Mouse (Mus musculus) retina, adult 2 months (tissue): ENCODE data around the gene Hexim2.

Experiments
- DNase-seq: peaks from one replicate; pipeline ENCODE4 v3.0.0-alpha.2; 2012; ENCODE audit warnings: low read depth, low spot score

Gene Hexim2

DNA sequence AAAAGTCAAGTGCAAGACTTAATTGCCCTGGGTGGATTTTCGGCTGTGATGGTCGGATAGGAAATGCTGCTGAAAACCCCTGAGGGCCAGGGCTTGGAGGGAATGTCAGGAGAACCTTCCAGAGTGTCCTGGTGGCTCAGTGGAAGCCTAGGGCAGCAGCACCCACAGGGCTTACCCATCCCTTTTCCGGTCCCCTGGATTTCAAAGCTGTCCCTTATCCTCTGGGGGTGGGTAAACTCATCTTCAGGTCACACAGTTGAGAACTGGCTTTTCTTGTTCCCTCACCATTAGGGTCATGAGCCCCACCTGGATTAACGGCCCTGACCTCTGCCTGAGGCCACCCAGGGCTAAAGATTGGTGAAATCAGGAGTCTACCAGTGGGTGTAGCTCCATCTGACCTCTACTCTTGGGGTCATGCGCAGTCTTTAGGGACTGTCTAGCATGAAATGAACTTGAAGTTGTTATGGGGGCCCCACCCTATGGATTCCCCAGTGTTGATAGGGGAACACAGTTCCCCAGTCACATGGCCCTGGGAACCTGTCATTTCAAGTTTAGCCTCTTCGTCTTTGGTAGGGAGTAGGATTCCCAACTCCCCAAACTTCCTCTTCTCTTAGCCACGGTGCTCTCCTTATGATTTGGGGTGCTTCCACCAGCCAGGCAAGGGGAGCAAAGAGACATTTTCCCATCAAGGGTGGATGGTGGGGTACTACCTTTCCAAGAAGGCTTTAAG is 41.0 kb downstream of the Hexim2 start:
- DNase-seq = no peak

DNA sequence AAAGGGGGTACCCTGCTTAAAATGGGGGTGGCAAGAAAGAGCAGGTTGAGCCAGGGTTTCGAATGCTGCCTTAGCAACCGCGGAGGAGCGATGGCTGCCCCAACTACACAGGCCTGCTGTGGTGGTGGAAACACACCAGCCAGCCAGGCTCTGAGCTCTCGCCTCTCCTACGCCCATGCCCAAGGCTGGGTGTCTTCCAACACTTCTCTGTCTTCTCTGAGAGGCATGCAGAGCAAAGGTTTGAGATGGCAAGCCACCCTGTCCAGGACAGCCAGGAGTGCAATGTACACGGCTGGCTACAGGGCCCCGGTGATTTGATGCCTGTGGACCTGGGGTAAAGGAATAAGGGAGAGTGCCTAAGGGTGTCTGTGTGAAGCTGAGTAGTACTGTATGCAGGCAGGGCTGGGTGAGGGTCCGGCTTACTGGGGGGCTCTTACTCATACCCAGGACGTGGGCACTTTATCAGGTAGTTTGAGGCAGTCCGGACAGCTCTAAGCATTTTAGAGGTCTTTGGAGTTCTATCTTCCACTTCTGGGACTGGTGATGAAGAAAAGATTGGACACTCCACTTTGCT is 41.6 kb downstream of the Hexim2 start:
- no peak for DNase-seq

GRCm38 (mm10) chr11:103174411-103174832 is 42.2 kb downstream of the Hexim2 start:
- no peak for DNase-seq

DNA sequence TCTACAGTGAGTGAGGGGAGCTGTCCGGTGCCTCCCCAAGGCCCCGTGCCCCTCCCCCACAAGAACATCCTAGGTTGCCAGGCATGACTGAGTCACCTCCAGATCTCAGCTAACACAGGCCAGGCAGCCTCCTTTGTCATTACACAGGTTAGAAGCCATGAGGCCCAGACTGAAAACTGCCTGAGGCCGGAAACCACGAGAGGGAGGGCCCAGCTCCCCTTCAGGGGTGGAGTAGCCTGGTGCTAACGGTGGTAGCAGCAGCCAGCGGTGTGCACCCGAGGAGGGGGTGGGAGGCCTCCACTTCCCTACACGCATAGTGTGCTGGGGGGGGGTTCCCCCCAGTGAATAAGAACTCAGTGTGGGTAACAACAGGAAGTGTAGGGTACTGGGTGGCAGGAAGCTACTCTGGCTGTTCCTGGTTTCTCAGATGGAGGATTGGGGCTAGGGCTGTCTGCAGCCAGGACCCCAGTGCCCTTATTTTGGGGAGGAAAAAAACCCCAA is 42.7 kb downstream of the Hexim2 start:
- DNase-seq = no peak

- no peak for DNase-seq
These were observed 43.6 kb downstream of the Hexim2 start for GRCm38 (mm10) chr11:103175688-103176442.

DNA sequence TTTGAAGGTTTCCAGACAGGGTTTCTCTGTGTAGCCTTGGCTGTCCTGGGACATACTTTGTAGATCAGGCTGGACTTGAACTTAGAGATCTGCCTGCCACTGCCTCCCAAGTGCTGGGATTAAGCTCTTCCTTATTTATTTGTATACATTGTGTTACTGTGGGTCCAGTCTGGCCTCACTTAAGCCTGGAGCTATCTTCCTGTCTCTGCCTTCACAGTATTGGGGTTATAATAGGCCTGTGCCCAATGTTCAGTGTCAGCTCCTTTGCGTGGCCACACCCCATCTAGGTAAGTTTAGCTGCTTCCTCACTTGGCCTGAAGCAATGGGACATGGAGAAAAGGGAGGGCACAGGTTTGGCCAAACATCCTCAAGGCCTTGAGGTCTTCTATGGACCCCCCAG is 44.3 kb downstream of the Hexim2 start:
- DNase-seq = no peak

GRCm38 (mm10) chr11:103177216-103177615 is 45.0 kb downstream of the Hexim2 start:
- DNase-seq = no peak

DNA sequence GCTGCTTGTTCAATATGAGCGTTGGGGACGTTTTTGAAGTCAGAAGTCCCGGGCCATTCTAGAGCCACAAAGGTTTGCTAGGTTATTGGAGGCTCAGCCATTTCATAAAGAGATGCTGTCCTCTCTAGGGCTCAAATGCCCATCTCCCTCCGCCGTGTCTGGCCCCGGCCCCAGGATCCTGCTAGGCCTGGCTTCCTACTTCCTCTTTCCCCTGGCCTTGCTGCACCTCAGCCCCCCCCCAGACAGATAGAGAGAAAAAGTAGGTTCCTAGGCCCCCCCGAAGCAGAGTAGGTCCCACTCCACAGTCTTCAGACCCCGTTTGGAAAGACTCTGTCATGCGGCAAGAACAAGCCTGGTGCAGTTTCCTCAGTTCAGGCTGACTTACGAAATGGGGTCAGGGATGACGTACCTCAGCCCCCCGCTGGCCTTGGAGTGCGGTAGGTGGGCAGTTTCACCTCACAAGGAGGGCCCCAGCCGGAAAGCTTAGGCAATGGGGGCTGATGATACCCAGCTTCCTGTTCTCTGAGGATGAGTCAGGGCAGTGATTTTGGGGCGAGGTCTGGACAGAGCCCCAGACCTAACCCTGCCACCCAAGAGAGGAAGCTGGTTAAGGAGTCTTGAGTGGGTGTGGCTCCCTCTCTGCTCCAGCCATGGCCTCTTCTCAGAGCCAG is 45.7 kb downstream of the Hexim2 start:
- no peak for DNase-seq

- no peak for DNase-seq
These were observed 46.5 kb downstream of the Hexim2 start for GRCm38 (mm10) chr11:103178748-103179147.

DNA sequence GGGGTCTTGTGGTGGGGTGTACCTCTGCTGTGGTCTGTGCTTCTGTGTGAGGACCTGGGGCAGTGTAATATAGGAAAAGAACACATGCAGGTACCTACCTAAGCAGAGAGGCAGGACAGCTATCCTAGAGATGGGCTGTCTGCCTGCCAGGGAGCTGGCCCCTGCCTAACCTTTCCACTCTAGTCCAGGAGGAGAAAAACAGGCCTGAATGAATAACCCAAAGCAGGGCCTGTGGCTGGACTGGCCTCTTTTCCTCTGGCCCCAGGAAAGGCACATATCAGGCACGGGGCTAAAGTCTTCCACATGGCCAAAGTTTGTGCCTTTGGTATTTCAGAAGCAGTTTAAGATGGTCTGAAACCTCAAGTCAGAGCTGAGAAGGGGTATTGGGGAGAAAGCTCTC is 48.2 kb downstream of the Hexim2 start:
- no peak for DNase-seq

DNA sequence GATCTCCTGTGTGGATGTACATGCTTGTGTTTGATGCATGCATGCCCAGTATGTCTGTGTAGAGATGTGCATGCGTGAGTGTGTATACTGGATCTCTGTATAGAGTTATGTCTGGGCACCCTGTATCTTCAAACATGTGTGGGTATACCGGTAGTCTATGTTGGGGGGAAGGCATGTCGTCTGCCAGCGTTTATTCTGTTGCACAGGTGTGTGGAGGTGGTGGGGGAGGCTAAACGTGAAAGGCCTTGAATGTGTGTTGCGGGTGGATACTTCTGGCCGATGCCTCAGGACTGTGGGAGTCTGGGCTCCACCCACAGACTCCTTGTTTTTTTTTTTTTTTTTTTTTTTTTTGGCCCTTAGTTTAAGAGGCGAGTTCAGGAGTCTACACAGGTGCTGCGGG is 49.1 kb downstream of the Hexim2 start:
- no peak for DNase-seq

GRCm38 (mm10) chr11:103181911-103182310 is 49.7 kb downstream of the Hexim2 start:
- DNase-seq = no peak

DNA sequence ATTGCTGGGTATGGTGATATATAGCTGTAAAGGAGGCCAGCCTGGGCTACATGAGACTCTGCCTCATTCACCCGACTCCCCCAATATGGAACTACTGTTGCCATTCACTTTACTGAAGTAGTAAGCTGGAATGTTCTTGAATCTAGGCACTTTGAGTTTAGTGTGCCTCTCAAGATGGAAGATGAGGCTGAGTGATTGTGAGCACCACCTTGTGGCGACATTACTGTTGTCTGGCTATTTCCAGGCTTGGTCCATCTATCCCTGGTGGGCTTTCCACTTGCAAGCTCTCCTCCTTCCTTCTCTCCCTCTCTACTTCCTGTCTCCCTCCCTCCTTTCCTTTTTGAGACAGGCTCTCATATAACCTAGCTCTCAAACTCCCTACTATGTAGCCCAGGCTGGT is 52.7 kb downstream of the Hexim2 start:
- DNase-seq = no peak
